Mouse (Mus musculus) forebrain, embryonic 13.5 days (tissue): ENCODE measurements at regions not wholly inside any gene's neighbourhood (a gene's known extent, or its start where the extent isn't known, plus 50 kb on each side); places are given as distances from the start of the nearest gene placed in this dataset.

Experiments
- ATAC-seq: fragments of 200-750 bp; cut with Nextera tagmentation; 2 replicates; pipeline ENCODE4 v1.8.0; 2017
- H3K27ac ChIP-seq: fragments of 300-500 bp; sonication (generic); 2 replicates; pipeline ENCODE4 v1.5.1; 2015; ENCODE audit warnings: inconsistent platforms, mild to moderate bottlenecking, moderate library complexity
- H3K27me3 ChIP-seq: fragments of 300-500 bp; sonication (generic); 2 replicates; pipeline ENCODE4 v1.6.1; 2015; ENCODE audit warnings: mild to moderate bottlenecking, inconsistent platforms
- H3K36me3 ChIP-seq: fragments of 300-500 bp; sonication (generic); 2 replicates; pipeline ENCODE4 v1.6.1; 2015; ENCODE audit warnings: mild to moderate bottlenecking, inconsistent platforms; ENCODE audit not compliant: poor library complexity, severe bottlenecking
- H3K4me1 ChIP-seq: fragments of 300-500 bp; sonication (generic); 2 replicates; pipeline ENCODE4 v1.6.1; 2015; ENCODE audit warnings: inconsistent platforms
- H3K4me2 ChIP-seq: fragments of 300-500 bp; sonication (generic); 2 replicates; pipeline ENCODE4 v1.6.1; 2015; ENCODE audit warnings: inconsistent platforms, mild to moderate bottlenecking, moderate library complexity
- H3K4me3 ChIP-seq: fragments of 300-500 bp; sonication (generic); 2 replicates; pipeline ENCODE4 v1.5.1; 2015; ENCODE audit warnings: mild to moderate bottlenecking, inconsistent platforms
- H3K9ac ChIP-seq: fragments of 300-500 bp; sonication (generic); 2 replicates; pipeline ENCODE4 v1.6.1; 2015; ENCODE audit warnings: mild to moderate bottlenecking, inconsistent platforms
- H3K9me3 ChIP-seq: fragments of 300-500 bp; sonication (generic); replicated peaks from 2 replicates; pipeline ENCODE4 v1.6.1; 2016; ENCODE audit warnings: inconsistent platforms
- WGBS: fragments of 180-500 bp; shearing (Covaris S2); methylation state at CpG from one replicate; pipeline ENCODE4 v1.1.7; 2015; 5-methylcytosine and 5-hydroxymethylcytosine counted together

- Histone ChIP-seq H3K36me3 (no peaks in the 10 kb centered on the region), H3K4me1 (no peaks in the 10 kb centered on the region), H3K9ac (no peak overlapping the region), H3K27ac (no peak overlapping the region), H3K27me3 (no peaks in the 10 kb centered on the region), H3K4me3 (no peak overlapping the region), H3K4me2 (no peak overlapping the region), H3K9me3 (no peaks in the 10 kb centered on the region)
- no peak for ATAC-seq
- WGBS: 96% methylated on average over 3 of the region's 3 CpGs
These were observed 519.4 kb upstream of the Hs6st1 start for GRCm38 (mm10) chr1:35548845-35549244.

GRCm38 (mm10) chr1:35551503-35551902 is 516.7 kb upstream of the Hs6st1 start:
- WGBS: 88% methylated on average over 1 of the region's 1 CpGs
- Histone ChIP-seq H3K36me3 (no peaks in the 10 kb centered on the region), H3K4me1 (no peaks in the 10 kb centered on the region), H3K9me3 (no peaks in the 10 kb centered on the region), H3K27me3 (no peaks in the 10 kb centered on the region), H3K27ac (no peak overlapping the region), H3K4me2 (no peak overlapping the region), H3K9ac (no peak overlapping the region), H3K4me3 (no peak overlapping the region)
- ATAC-seq: no peak

GRCm38 (mm10) chr1:35562786-35563185 is 505.4 kb upstream of the Hs6st1 start:
- ATAC-seq: no peak
- no peaks in the 10 kb centered on the region for H3K4me1 ChIP-seq
- no peaks in the 10 kb centered on the region for H3K36me3 ChIP-seq
- no peak overlapping the region for H3K27ac ChIP-seq
- no peak overlapping the region for H3K9ac ChIP-seq
- no peaks in the 10 kb centered on the region for H3K9me3 ChIP-seq
- H3K27me3 ChIP-seq: no peaks in the 10 kb centered on the region
- H3K4me2 ChIP-seq: no peak overlapping the region
- WGBS: 88% methylated on average over 4 of the region's 4 CpGs
- H3K4me3 ChIP-seq: no peak overlapping the region

- H3K36me3 ChIP-seq: no peaks in the 10 kb centered on the region
- no peak for ATAC-seq
- no peak overlapping the region for H3K27ac ChIP-seq
- 90% methylated on average over 1 of the region's 1 CpGs for WGBS
- no peaks in the 10 kb centered on the region for H3K9me3 ChIP-seq
- no peaks in the 10 kb centered on the region for H3K4me1 ChIP-seq
- H3K4me2 ChIP-seq: no peak overlapping the region
- no peak overlapping the region for H3K9ac ChIP-seq
- H3K27me3 ChIP-seq: no peaks in the 10 kb centered on the region
- H3K4me3 ChIP-seq: no peak overlapping the region
These were observed 493.0 kb upstream of the Hs6st1 start for GRCm38 (mm10) chr1:35575203-35575602.

- Histone ChIP-seq H3K36me3 (no peaks in the 10 kb centered on the region), H3K4me3 (no peak overlapping the region), H3K27ac (no peak overlapping the region), H3K4me2 (no peak overlapping the region), H3K9me3 (no peaks in the 10 kb centered on the region), H3K9ac (no peak overlapping the region), H3K4me1 (no peaks in the 10 kb centered on the region), H3K27me3 (no peaks in the 10 kb centered on the region)
- WGBS: 76% methylated on average over 3 of the region's 3 CpGs
- no peak for ATAC-seq
These were observed 488.8 kb upstream of the Hs6st1 start for GRCm38 (mm10) chr1:35579392-35579791.

- Histone ChIP-seq H3K9ac (no peak overlapping the region), H3K4me1 (no peaks in the 10 kb centered on the region), H3K36me3 (no peaks in the 10 kb centered on the region), H3K9me3 (no peaks in the 10 kb centered on the region), H3K4me3 (no peak overlapping the region), H3K4me2 (no peak overlapping the region), H3K27me3 (no peaks in the 10 kb centered on the region), H3K27ac (no peak overlapping the region)
- 87% methylated on average over 4 of the region's 4 CpGs for WGBS
- no peak for ATAC-seq
These were observed 488.2 kb upstream of the Hs6st1 start for GRCm38 (mm10) chr1:35579992-35580391.

GRCm38 (mm10) chr1:35580474-35580873 is 487.7 kb upstream of the Hs6st1 start:
- Histone ChIP-seq H3K4me3 (no peak overlapping the region), H3K36me3 (no peaks in the 10 kb centered on the region), H3K9me3 (no peaks in the 10 kb centered on the region), H3K27ac (no peak overlapping the region), H3K9ac (no peak overlapping the region), H3K27me3 (no peaks in the 10 kb centered on the region), H3K4me2 (no peak overlapping the region), H3K4me1 (no peaks in the 10 kb centered on the region)
- ATAC-seq: no peak
- 69% methylated on average over 3 of the region's 3 CpGs for WGBS

GRCm38 (mm10) chr1:35587900-35588299 is 480.3 kb upstream of the Hs6st1 start:
- 83% methylated on average over 2 of the region's 2 CpGs for WGBS
- Histone ChIP-seq H3K4me3 (no peak overlapping the region), H3K9ac (no peak overlapping the region), H3K4me2 (no peak overlapping the region), H3K36me3 (no peaks in the 10 kb centered on the region), H3K9me3 (no peaks in the 10 kb centered on the region), H3K27me3 (no peaks in the 10 kb centered on the region), H3K4me1 (peaks cover 5% of the 10 kb centered on the region; the same call in 1 of the 2 replicates), H3K27ac (no peak overlapping the region)
- ATAC-seq: no peak

- H3K9me3 ChIP-seq: no peaks in the 10 kb centered on the region
- 0 out of 2 replicates have a peak, but pooled peaks have one; percentile 24 for ATAC-seq
- H3K4me1 ChIP-seq: peaks cover 5% of the 10 kb centered on the region; the same call in 1 of the 2 replicates
- no peaks in the 10 kb centered on the region for H3K27me3 ChIP-seq
- H3K9ac ChIP-seq: no peak overlapping the region
- H3K4me2 ChIP-seq: no peak overlapping the region
- H3K27ac ChIP-seq: no peak overlapping the region
- H3K36me3 ChIP-seq: no peaks in the 10 kb centered on the region
- WGBS: 64% methylated on average over 3 of the region's 3 CpGs
- no peak overlapping the region for H3K4me3 ChIP-seq
These were observed 479.3 kb upstream of the Hs6st1 start for GRCm38 (mm10) chr1:35588939-35589338.

GRCm38 (mm10) chr1:35600847-35601246 is 467.4 kb upstream of the Hs6st1 start:
- ATAC-seq: no peak
- no peaks in the 10 kb centered on the region for H3K27me3 ChIP-seq
- 86% methylated on average over 3 of the region's 3 CpGs for WGBS

GRCm38 (mm10) chr1:35615131-35615530 is 453.1 kb upstream of the Hs6st1 start:
- no peak for ATAC-seq
- WGBS: 83% methylated on average over 3 of the region's 3 CpGs

More at GRCm38 (mm10) chr1:35600847-35601246, 467.4 kb upstream of the Hs6st1 start:
- Histone ChIP-seq H3K4me2 (no peak overlapping the region), H3K9ac (no peak overlapping the region), H3K9me3 (no peaks in the 10 kb centered on the region), H3K27ac (no peak overlapping the region), H3K4me1 (no peaks in the 10 kb centered on the region), H3K4me3 (no peak overlapping the region), H3K36me3 (no peaks in the 10 kb centered on the region)

GRCm38 (mm10) chr1:35619476-35619875 is 448.7 kb upstream of the Hs6st1 start:
- Histone ChIP-seq H3K36me3 (no peaks in the 10 kb centered on the region), H3K9me3 (no peaks in the 10 kb centered on the region), H3K27me3 (no peaks in the 10 kb centered on the region), H3K4me2 (no peak overlapping the region), H3K4me1 (no peaks in the 10 kb centered on the region), H3K27ac (no peak overlapping the region), H3K9ac (no peak overlapping the region), H3K4me3 (no peak overlapping the region)
- WGBS: 83% methylated on average over 4 of the region's 4 CpGs
- ATAC-seq: no peak

More at GRCm38 (mm10) chr1:35615131-35615530, 453.1 kb upstream of the Hs6st1 start:
- Histone ChIP-seq H3K27me3 (no peaks in the 10 kb centered on the region), H3K9ac (no peak overlapping the region), H3K36me3 (no peaks in the 10 kb centered on the region), H3K4me2 (no peak overlapping the region), H3K27ac (no peak overlapping the region), H3K9me3 (no peaks in the 10 kb centered on the region), H3K4me3 (no peak overlapping the region), H3K4me1 (no peaks in the 10 kb centered on the region)

- Histone ChIP-seq H3K36me3 (no peaks in the 10 kb centered on the region), H3K27ac (no peak overlapping the region), H3K4me1 (no peaks in the 10 kb centered on the region), H3K27me3 (no peaks in the 10 kb centered on the region), H3K9ac (no peak overlapping the region), H3K9me3 (no peaks in the 10 kb centered on the region), H3K4me3 (no peak overlapping the region), H3K4me2 (no peak overlapping the region)
- 64% methylated on average over 7 of the region's 7 CpGs for WGBS
- ATAC-seq: no peak
These were observed 425.6 kb upstream of the Hs6st1 start for GRCm38 (mm10) chr1:35642595-35642994.
